Mouse (Mus musculus) left cerebral cortex, adult 2 months (tissue): ENCODE measurements at regions not wholly inside any gene's neighbourhood (a gene's known extent, or its start where the extent isn't known, plus 50 kb on each side); places are given as distances from the start of the nearest gene placed in this dataset.
A peak's percentile ranks its signal among the peaks of the same experiment; 100 is the strongest.

Experiments used
- DNase-seq, 2 experiments: peaks; one replicate each; pipeline ENCODE4 v3.0.0; 2021 to 2022; ENCODE audit warnings: low spot score in 2 of 2, mixed read lengths in 1 of 2; ENCODE audit errors: extremely low spot score in 1 of 2
- H3K27ac ChIP-seq: fragments of 200-600 bp; 2 replicates; pipeline ENCODE4 v1.8.1; 2022
- H3K4me3 ChIP-seq: fragments of 200-600 bp; 2 replicates; pipeline ENCODE4 v1.8.1; 2022
- CTCF ChIP-seq: fragments of 200-600 bp; IDR thresholded peaks from 2 replicates; pipeline ENCODE4 v1.8.1; 2022; ENCODE audit warnings: antibody characterized with exemption, mild to moderate bottlenecking, moderate library complexity
- intact Hi-C: fragments of 180-260 bp; cut with DNase I; formaldehyde crosslinking; loops from one replicate; pipeline ENCODE4 v1.15.1; 2025

DNA sequence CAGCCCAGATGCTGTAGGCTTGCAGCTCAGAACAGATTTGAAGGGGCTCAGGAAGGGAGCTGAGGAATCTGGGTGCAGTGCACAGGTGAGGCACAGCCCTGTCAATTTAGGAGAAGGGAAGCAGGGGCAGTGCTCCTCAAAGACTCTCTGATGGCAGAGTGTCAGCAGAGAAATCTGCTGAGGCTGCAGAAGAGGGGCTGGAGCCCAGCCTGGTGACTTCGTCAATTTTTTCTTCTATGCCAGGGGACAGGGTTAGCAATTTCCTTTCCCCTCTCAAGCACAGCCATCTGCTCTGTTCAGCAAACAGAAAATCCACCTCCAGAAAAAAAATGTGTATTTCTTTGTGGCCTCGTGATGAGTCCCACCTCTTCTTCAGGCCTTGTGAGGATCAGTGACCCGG, 82.0 kb upstream of the Cpeb4 start:
- no peak for DNase-seq
- Histone ChIP-seq H3K27ac (no peak overlapping the region), H3K4me3 (no peak overlapping the region)
- TF ChIP-seq CTCF: no peak
- intact Hi-C loops: no loop called here

DNA sequence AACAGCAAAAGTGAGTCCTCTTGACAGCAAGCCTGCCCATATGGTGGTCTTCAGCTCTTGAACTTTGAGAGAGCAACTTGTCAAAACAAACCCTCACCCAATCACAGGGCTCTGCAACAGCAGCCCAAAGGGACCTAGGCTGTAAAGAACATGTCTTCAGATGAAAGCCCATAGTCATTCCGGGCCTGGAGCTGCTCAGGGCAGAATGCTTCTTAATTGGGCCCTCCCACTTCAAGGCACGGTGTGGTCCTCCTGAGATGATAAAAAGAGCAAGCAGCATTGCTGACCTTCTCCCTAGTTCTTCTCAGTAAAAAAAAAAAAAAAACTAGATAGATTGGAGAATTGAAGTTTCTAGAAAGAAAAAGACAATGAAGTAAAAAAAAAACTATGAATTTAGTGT, 80.7 kb upstream of the Cpeb4 start:
- Histone ChIP-seq H3K27ac (no peak overlapping the region), H3K4me3 (no peak overlapping the region)
- no peak for TF ChIP-seq CTCF
- no peak for DNase-seq
- intact Hi-C loops: no loop called here

DNA sequence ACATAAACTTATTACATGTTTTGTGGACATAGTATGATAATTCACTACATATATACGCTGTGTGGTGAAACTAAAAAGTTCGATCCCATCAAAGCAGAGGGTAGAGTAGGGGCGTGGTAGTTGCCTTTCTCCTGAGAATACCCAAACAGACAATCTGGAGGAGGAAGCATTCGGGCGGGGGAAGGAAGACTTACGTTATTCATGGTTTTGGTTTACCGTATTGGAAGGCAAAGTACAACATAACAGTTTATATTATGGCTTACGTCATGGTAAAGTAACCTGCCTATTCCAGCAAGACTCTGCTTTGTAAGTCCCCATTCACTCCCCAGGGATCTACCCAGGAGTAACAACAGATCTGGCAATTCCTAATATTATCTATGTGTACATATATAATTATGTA, 76.9 kb upstream of the Cpeb4 start:
- H3K27ac ChIP-seq: no peak overlapping the region

DNA sequence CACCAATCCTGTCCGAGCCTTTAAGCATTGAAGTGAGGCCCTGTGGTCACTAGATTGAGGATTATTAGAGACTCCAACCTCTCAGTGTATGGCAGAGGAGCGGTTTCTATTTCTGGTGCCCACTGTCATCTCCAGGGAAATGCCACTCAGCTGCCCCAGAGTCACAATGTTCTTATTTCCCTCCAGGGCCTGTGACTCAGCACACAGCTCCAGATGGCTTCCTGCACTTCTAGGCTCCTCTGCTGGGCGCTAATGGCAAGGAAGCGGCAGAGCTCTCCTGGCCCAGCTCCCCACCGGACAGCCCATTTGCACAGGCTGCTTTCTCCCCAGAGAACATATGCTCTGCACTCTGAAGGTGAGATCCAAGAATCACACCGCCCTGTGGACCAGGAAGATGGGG, 75.8 kb upstream of the Cpeb4 start:
- peak; percentile 40 to 50 for DNase-seq
- intact Hi-C loops: no loop called here

More for the DNA sequence above, 76.9 kb upstream of the Cpeb4 start:
- no peak overlapping the region for H3K4me3 ChIP-seq
- intact Hi-C loops: no loop called here
- no peak for DNase-seq
- TF ChIP-seq CTCF: no peak

DNA sequence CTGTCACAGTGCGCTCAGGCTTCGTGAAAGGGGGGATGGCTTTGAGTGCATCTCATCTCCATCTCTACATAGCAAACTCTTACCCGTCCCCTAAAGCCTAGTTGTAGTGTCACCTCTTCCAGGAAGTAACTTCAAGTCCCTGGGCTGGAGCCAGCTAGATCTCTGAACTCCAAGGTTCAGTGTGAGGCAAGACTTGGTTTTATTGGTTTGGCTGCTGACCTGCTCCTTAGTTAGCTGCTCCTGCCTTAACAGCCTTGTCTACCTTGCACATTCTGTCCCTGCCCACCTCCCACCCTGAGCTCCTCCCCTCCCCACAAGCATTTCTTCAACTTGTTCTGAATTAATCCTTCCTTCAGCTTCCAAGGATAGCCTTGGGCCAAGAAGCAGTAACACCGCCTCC, 70.4 kb upstream of the Cpeb4 start:
- Histone ChIP-seq H3K4me3 (no peak overlapping the region), H3K27ac (no peak overlapping the region)
- TF ChIP-seq CTCF: no peak
- intact Hi-C loops: no loop called here
- DNase-seq: no peak

More for the DNA sequence above, 75.8 kb upstream of the Cpeb4 start:
- no peak; the same call in 1 of the 2 replicates for TF ChIP-seq CTCF
- H3K4me3 ChIP-seq: no peak overlapping the region
- peak overlapping the region; percentile 65 for H3K27ac ChIP-seq

DNA sequence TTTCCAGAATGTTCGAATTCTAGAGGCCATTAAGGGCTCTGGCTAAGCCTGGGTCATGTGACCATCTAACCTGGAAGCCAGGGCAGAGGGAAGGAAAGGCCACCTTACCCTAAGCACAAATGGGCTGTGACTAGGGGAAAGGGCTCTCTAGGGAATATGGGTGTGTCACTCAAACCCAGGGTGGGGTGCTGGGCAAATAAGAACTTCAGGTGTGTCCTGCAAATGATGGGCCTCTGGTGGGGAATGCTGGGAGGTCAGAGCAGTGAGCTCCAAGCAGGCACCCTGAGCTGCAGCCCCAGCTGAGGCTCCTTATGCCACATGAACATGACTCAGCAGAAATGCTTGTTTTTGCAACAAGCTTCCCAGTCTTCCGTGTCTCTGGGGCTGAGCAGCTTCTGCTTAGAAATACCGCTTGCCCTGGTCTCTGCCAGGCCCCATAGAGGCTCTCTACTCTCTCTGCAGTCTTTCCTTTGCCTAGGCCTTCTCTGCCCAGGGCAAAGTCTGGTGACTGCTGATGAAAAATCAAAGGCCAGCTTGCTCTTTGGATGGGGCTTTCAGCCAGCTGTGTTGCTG, 68.6 kb upstream of the Cpeb4 start:
- intact Hi-C loops: no loop called here
- DNase-seq: no peak
- no peak overlapping the region for H3K4me3 ChIP-seq
- peak overlapping the region; percentile 48 for H3K27ac ChIP-seq
- no peak for TF ChIP-seq CTCF

DNA sequence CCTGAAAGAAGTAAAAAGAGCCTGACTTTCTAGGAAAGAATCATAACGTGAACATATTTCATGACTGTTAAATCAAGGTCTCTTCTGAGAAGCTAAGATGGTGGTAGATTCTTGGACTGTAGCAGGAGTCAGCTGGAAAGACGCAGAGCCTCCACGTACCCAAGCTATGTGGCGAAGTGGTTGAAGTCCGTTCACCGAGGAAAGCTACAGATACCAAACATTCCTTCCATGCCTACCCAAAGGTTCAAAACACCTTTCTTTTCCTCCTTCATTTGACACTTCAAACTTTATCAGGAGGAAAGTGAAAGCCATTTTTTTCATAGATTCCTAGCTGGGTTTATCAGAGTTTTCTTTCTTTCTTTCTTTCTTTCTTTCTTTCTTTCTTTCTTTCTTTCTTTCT, 67.5 kb upstream of the Cpeb4 start:
- Histone ChIP-seq H3K4me3 (no peak overlapping the region), H3K27ac (no peak overlapping the region; the same call in 1 of the 2 replicates)
- DNase-seq: no peak
- no peak for TF ChIP-seq CTCF
- intact Hi-C loops: no loop called here

DNA sequence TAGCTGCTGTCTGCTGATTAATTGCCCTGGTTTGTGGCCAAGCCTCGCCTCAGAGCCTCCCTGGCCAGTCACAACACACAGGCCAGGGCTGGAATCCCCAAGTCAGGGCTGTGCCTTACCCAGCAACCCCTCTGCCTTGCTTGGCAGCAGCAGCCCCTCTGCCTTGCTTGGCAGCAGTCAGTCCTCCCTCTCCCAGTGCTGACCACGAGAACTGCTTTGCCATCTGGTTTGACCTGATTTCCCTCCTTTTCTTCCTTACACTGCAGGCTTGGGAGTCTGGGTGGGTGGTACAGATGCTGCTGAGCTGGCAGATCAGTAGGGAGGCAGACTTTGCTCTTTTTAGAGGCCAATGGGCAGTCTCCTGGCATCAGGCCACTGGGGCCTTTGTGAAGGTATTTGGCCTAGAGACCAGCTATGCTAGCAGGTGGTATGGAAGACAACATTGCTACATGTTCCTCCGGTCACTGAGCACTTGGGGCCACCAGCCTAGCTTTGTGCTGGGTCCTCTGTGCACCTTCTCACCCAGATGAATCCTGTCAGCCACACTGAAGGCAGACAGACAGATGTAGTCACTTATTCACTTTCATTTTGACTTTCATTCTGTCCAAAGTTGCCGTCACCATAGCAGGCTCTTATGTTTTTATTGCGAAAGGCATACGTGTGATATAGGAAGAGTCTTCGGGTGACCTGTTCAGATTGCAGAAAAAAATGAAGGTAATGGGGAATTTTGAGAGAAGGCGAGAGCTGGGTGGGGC, 64.4 kb upstream of the Cpeb4 start:
- peak overlapping the region; percentile 58 for H3K27ac ChIP-seq

DNA sequence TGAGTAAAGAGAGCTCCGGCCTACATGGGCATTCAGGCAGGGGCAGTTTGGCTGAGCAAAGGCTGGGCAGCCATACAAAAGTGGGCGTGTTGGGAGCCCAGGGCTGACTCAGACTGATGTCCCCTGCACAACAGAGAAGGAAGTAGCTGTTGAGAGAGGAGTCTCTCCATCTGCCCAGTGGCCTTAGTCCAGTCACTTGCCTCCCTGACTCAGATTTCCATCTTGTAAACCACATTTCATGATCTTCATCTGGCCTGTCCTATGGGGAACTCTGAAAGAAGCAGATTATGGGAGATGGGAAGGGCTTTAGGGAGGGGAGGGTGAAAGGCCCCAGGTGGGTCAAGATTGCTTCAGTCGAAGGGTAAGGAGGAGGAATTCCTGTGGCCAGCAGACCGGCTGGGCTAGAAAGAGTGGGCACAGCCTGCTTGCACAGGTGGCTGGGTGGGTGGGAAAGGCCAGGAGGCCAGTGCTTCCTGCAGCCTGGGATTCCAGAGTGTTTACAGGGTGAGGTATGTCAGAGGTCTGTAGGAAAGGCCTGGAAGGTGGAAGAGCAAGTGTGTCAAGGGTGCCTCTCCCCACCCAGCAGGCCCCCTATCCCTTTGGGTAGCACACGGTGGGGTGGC, 63.7 kb upstream of the Cpeb4 start:
- no peak for DNase-seq
- Histone ChIP-seq H3K4me3 (no peak overlapping the region), H3K27ac (peak overlapping the region; percentile 58; the same call in 1 of the 2 replicates)
- intact Hi-C loops: no loop called here
- TF ChIP-seq CTCF: no peak

More for the DNA sequence above, 64.4 kb upstream of the Cpeb4 start:
- intact Hi-C loops: no loop called here
- no peak overlapping the region for H3K4me3 ChIP-seq
- DNase-seq: peak; percentile 44 to 50
- TF ChIP-seq CTCF: no peak

DNA sequence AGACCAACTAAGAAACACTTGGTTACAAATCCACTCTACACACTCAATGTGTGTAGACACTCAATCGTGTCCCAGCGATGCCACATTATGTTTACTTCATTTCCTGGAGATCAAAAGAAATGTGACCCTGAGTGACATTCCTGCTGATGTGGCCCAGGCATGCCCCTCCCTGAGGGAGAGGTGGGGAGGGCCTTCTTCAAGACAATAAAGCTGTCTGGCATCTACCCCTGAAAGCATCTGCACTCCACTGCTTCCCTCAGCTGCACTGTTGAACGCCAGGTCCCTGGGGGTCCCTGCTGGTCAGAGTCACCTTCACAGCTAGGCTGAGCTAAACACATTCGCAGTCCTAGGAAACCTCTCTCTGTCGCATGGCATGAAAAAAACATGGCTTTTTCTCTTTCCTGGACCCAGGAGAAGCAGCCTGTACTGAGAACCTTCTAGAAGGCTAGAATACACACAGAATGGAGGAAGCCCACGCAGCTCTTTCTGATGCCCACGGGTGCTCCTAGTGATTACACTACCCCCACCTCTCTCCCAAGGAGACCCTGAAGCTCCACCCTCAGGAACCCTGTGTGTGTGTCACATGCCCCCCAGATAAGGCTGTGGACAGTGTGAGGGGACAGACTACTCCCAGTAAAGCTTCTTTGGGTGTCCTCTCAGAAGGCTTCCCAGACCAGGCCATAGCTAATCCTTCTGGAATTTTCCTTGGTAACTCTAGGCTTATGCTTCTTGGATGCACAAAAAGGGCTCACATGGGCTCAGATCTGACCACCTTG, 61.8 kb upstream of the Cpeb4 start:
- intact Hi-C loops: no loop called here
- no peak for DNase-seq
- TF ChIP-seq CTCF: no peak
- H3K27ac ChIP-seq: no peak overlapping the region
- H3K4me3 ChIP-seq: no peak overlapping the region

DNA sequence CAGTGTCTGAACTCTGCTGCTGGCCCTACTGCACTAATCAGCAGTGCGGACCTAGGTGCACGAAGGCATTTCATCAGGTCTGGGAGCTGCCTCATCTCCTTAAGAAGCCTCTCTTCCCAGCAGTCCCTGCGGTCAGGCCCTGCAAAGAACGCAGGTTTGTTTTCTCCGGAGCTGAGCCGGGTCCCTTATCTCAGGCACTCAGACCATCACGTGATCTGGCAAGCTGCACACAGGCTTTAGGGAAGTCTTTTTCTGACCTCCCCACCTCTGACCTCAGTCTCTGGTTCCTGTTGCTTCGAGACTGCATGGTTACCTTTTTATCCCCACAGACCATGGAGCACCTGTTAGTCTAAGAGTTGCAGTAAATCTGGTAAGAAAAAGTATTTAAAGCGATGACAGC, 59.8 kb upstream of the Cpeb4 start:
- no peak for TF ChIP-seq CTCF
- Histone ChIP-seq H3K4me3 (no peak overlapping the region), H3K27ac (no peak overlapping the region)
- intact Hi-C loops: no loop called here
- DNase-seq: no peak

DNA sequence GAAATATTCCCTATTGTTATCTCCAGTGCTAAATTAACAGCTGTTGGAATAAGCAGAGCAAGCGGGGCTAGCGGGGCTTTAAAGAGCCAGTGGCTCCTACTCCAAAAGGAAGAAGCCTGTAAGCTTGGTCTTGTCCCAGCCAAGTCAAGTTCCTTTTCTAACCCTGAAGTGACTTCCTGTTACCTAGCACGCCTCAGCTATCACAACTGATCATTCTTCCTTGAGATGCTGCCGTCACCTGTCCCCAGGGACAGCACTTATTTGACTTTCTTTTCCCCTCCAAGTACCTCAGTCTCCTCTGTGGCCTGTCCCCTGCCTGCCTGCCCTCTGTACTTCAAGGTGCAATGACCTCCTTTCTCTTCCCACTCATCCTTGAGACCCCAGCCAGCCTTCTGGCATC, 57.4 kb upstream of the Cpeb4 start:
- intact Hi-C loops: no loop called here
- Histone ChIP-seq H3K4me3 (no peak overlapping the region), H3K27ac (no peak overlapping the region)
- DNase-seq: no peak
- TF ChIP-seq CTCF: no peak
